Mouse (Mus musculus) spleen, adult 2 months (tissue): Measurements from ENCODE around the gene Tenm3. TPM values are rescaled to one million over a fixed set of nuclear protein-coding genes. Genes with fewer than 3 reads are reported as not detected.

Experiments used
- DNase-seq, 2 experiments: peaks; one replicate each; pipeline versions ENCODE4 v3.0.0 to v3.0.0-alpha.2; 2012 to 2021; ENCODE audit warnings: low spot score in 2 of 2, low read depth in 1 of 2
- H3K27ac ChIP-seq: fragments of 200-500 bp; 2 replicates; pipeline ENCODE4 v1.5.1; 2012; ENCODE audit warnings: low read length, inconsistent platforms; ENCODE audit not compliant: insufficient read depth
- H3K27me3 ChIP-seq: fragments of 200-500 bp; 2 replicates; pipeline ENCODE4 v1.6.1; 2012; ENCODE audit warnings: mild to moderate bottlenecking, moderate library complexity, low read length, inconsistent platforms; ENCODE audit not compliant: control insufficient read depth, insufficient read depth
- H3K36me3 ChIP-seq: fragments of 200-500 bp; 2 replicates; pipeline ENCODE4 v1.6.1; 2012; ENCODE audit warnings: mild to moderate bottlenecking, low read length, inconsistent platforms; ENCODE audit not compliant: control insufficient read depth, insufficient read depth
- H3K4me1 ChIP-seq: fragments of 200-500 bp; 2 replicates; pipeline ENCODE4 v1.6.1; 2011; ENCODE audit warnings: inconsistent platforms; ENCODE audit not compliant: control insufficient read depth, insufficient read depth, insufficient read length
- H3K4me3 ChIP-seq: fragments of 200-500 bp; 2 replicates; pipeline ENCODE4 v1.5.1; 2011; ENCODE audit warnings: mild to moderate bottlenecking, inconsistent platforms; ENCODE audit not compliant: insufficient read depth, insufficient read length; ENCODE audit errors: extremely low read depth
- CTCF ChIP-seq: fragments of 200-500 bp; IDR thresholded peaks from 2 replicates; pipeline ENCODE4 v1.5.1; 2011; ENCODE audit warnings: mild to moderate bottlenecking, inconsistent platforms; ENCODE audit not compliant: insufficient read depth, insufficient read length, insufficient replicate concordance; ENCODE audit errors: extremely low read depth
- POLR2A ChIP-seq: fragments of 200-500 bp; IDR thresholded peaks from 2 replicates; pipeline ENCODE4 v1.6.1; 2011; ENCODE audit warnings: low read depth, low read length, inconsistent platforms
- WGBS: fragments of 180-500 bp; shearing (Covaris S2); methylation state at CpG from one replicate; pipeline ENCODE4 v1.1.7; 2018; 5-methylcytosine and 5-hydroxymethylcytosine counted together
- polyA plus RNA-seq: library from polyadenylated mRNA; depleted of rRNA; stranded (reverse); fragments of >200 nt; gene quantifications from 2 replicates; pipeline ENCODE4 v1.2.3, GENCODE M21; 2012

Gene Tenm3
- polyA plus RNA-seq, 1 experiment: 0.48 TPM

- no peak for DNase-seq
- Histone ChIP-seq H3K36me3 (no peaks in the 10 kb centered on the region), H3K4me1 (no peaks in the 10 kb centered on the region), H3K4me3 (no peak overlapping the region), H3K27me3 (no peaks in the 10 kb centered on the region), H3K27ac (no peak overlapping the region)
- TF ChIP-seq POLR2A (no peak), CTCF (no peak)
- 86% methylated on average over 6 of the region's 6 CpGs for WGBS
These were observed 137.1 kb downstream of the Tenm3 start for GRCm38 (mm10) chr8:48706666-48707065.

GRCm38 (mm10) chr8:48704885-48705515, 138.8 kb downstream of the Tenm3 start:
- no peak overlapping the region for H3K4me3 ChIP-seq
- H3K27ac ChIP-seq: no peak overlapping the region
- no peak for TF ChIP-seq POLR2A
- no peak for TF ChIP-seq CTCF
- H3K27me3 ChIP-seq: no peaks in the 10 kb centered on the region
- no peaks in the 10 kb centered on the region for H3K36me3 ChIP-seq
- 85% methylated on average over 10 of the region's 10 CpGs for WGBS
- no peaks in the 10 kb centered on the region for H3K4me1 ChIP-seq
- no peak for DNase-seq

- H3K4me3 ChIP-seq: no peak overlapping the region
- no peaks in the 10 kb centered on the region for H3K36me3 ChIP-seq
- WGBS: 77% methylated on average over 6 of the region's 6 CpGs
- TF ChIP-seq POLR2A (no peak), CTCF (no peak)
- H3K27ac ChIP-seq: no peak overlapping the region
- no peak for DNase-seq
- no peaks in the 10 kb centered on the region for H3K4me1 ChIP-seq
- H3K27me3 ChIP-seq: no peaks in the 10 kb centered on the region
These were observed 139.3 kb downstream of the Tenm3 start for GRCm38 (mm10) chr8:48704485-48704884.

GRCm38 (mm10) chr8:48690665-48691395, 152.9 kb downstream of the Tenm3 start:
- Histone ChIP-seq H3K27me3 (no peaks in the 10 kb centered on the region), H3K27ac (no peak overlapping the region), H3K4me3 (no peak overlapping the region), H3K36me3 (no peaks in the 10 kb centered on the region), H3K4me1 (no peaks in the 10 kb centered on the region)
- DNase-seq: no peak
- TF ChIP-seq POLR2A: no peak
- TF ChIP-seq CTCF: no peak
- 88% methylated on average over 10 of the region's 10 CpGs for WGBS

GRCm38 (mm10) chr8:48688706-48689105, 155.0 kb downstream of the Tenm3 start:
- H3K36me3 ChIP-seq: no peaks in the 10 kb centered on the region
- WGBS: 84% methylated on average over 4 of the region's 4 CpGs
- H3K27me3 ChIP-seq: no peaks in the 10 kb centered on the region
- no peak overlapping the region for H3K4me3 ChIP-seq
- no peak overlapping the region for H3K27ac ChIP-seq
- TF ChIP-seq CTCF: no peak
- no peak for TF ChIP-seq POLR2A
- H3K4me1 ChIP-seq: no peaks in the 10 kb centered on the region
- no peak for DNase-seq

- Histone ChIP-seq H3K4me3 (no peak overlapping the region), H3K36me3 (no peaks in the 10 kb centered on the region), H3K27ac (no peak overlapping the region), H3K27me3 (no peaks in the 10 kb centered on the region), H3K4me1 (no peaks in the 10 kb centered on the region)
- 62% methylated on average over 9 of the region's 9 CpGs for WGBS
- TF ChIP-seq POLR2A: no peak
- no peak for TF ChIP-seq CTCF
- DNase-seq: no peak
These were observed 155.6 kb downstream of the Tenm3 start for GRCm38 (mm10) chr8:48688188-48688587.

GRCm38 (mm10) chr8:48673476-48673875, 170.3 kb downstream of the Tenm3 start:
- H3K4me3 ChIP-seq: no peak overlapping the region
- H3K27ac ChIP-seq: no peak overlapping the region
- no peaks in the 10 kb centered on the region for H3K36me3 ChIP-seq
- H3K4me1 ChIP-seq: no peaks in the 10 kb centered on the region
- WGBS: 84% methylated on average over 2 of the region's 2 CpGs
- DNase-seq: no peak
- no peaks in the 10 kb centered on the region for H3K27me3 ChIP-seq
- TF ChIP-seq POLR2A: no peak
- TF ChIP-seq CTCF: no peak
